Mouse (Mus musculus) retina, postnatal 7 days (tissue): ENCODE measurements around the gene Ebf1.
A peak's percentile ranks its signal among the peaks of the same experiment; 100 is the strongest.

Experiments
- DNase-seq: peaks from one replicate; pipeline ENCODE4 v3.0.0-alpha.2; 2012; ENCODE audit warnings: low read depth, low spot score

Gene Ebf1

DNA sequence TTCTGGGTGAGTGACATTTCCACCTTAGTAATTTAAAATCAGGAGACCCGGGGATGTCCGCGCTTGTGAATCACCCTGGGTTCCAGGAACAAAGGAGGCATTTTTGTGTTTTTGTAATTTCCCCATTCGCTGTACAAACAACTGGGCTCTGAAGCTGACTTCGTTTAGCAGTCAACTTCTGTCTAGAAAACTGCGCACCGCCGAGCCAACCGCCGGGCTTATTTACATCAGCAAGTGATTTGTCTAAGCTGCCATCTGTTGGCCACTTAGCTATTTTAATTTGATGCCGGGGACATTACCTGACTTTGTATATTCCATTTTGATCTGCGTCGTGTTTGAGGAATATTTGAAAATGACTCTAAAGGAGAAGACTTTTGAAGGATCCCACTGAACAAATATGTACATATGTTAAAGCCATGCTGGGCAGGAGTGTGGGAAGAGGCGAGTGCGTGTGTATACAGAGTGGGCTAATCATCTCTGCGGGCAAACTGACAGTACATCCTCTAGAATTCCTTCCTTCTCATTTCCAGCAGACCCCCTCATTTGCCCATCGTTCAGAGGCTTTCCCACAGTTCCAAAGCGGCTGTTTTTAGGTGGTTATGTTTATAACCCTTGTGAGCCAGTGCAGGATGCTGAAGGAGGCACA, 216.4 kb downstream of the Ebf1 start:
- DNase-seq = peak; percentile 8

- DNase-seq = no peak
Measured at GRCm38 (mm10) chr11:44835166-44835565, 218.0 kb downstream of the Ebf1 start.

- DNase-seq = no peak
Measured at GRCm38 (mm10) chr11:44837592-44837991, 220.5 kb downstream of the Ebf1 start.

- no peak for DNase-seq
Measured at GRCm38 (mm10) chr11:44841127-44842056, 224.3 kb downstream of the Ebf1 start.

DNA sequence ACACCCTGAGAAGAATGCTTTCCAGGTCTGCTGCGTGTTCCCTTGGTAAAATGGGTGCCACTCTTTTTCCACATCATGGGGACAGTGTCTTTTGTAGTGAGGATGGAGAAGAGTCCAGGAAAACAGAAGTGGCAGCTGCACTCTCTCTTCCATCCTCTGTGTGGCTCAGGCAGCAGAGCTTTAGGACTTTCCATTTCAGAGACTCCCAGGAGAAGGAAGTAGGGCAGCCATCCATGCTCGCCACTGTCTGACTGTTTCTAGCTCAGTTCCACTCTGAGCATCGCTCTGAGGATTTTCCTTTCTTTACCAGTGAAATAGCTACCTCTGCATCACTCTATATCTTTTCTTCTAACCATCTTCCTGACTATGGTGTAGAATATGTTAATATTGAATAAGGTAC, 234.8 kb downstream of the Ebf1 start:
- no peak for DNase-seq

- DNase-seq = no peak
Measured at GRCm38 (mm10) chr11:44852921-44853320, 235.8 kb downstream of the Ebf1 start.

GRCm38 (mm10) chr11:44854496-44854895, 237.4 kb downstream of the Ebf1 start:
- DNase-seq = no peak

DNA sequence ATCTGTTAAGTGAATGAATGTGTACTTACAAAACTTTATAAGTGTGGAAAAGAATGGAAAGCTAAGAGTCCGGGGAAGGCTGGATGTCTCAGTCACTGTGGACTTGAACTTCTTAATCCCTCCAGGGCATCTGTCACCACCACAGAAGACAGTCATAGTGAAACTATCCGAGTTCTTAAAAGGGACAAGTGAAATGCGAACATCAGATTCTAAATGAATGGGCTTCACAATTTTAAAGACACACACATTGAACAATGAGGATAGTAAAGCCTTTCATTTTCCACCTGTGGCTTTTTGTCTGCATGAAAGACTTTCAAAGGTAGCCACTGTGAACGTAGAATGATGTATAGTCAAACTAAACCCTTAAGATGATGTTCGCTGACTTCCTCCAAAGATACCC, 244.0 kb downstream of the Ebf1 start:
- no peak for DNase-seq

DNA sequence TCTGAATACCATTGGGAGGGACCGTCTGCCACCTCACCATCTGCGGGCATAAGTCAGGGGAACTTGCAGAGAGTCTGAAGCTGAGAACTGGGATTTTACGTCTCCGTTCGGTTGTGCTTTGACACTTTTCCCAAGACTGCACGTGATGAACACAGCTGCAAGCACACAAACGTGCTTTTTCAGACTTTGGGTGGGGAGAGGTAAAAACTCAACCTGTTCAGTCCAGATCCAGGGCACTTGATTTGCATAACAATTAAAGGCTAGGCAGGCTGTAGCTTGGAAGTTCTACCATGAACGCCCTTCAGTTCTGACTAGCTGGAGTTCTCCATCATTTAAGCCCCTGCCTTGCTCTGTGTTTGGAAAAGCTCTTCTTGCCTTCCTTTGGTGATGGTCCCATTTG, 246.8 kb downstream of the Ebf1 start:
- no peak for DNase-seq

GRCm38 (mm10) chr11:44866476-44867149, 249.5 kb downstream of the Ebf1 start:
- peak; percentile 9 for DNase-seq

- DNase-seq = no peak
Measured at GRCm38 (mm10) chr11:44867433-44867832, 250.3 kb downstream of the Ebf1 start.

- no peak for DNase-seq
Measured at GRCm38 (mm10) chr11:44873876-44874275, 256.8 kb downstream of the Ebf1 start.

- DNase-seq = no peak
Measured at GRCm38 (mm10) chr11:44875171-44875570, 258.1 kb downstream of the Ebf1 start.

DNA sequence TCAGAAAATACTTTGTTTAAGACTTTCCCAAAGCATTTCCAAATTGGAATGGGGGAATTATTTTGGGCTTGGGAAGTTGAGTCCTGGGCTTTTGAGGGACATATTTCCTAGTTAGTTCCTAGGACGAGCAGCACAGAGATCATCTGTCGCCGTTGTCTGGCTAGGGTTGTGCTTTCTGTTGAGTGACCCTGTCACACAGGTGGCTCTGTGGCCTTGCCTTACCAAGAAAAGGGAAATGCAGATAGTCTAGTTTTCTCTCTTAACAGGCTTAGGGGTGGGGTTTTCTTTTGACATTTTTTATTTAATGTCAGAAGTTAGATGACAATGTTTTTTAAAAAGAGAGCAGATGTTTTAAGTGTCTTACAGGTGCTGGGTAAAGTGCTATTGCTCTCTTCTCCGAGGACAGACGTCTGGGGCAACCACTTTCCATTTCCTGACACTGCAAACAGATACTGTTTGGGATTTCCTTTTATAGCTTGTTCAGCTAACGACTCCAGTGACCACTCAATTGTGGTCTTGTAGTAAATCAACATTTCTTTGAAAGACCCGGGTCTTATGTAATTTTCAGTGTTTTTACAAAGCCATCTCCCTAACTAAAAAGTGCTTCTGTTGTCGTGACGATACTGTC, 264.1 kb downstream of the Ebf1 start:
- DNase-seq = no peak

DNA sequence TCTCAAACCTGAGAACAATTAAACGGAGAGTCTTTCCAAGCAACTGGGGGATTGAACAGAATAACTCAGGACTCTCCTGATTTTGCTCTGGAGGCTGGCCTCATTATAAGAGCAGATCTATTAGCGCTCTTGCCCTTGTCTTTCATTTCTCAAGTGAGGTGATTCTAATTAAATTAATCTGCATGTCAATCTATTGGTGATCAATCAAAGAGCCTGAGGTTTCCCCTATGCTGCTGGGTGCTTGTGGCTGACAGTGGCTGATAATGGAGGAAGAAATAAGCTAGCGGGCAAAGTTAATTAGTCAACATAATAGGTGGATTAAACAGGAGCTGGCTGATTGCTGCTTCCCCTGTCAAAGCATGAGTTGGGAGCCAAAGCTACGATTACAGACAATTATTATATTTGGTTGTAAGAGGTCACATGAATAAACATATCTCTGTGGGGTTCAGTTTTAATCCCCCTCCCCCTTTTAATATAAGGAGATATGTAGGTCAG, 265.4 kb downstream of the Ebf1 start:
- no peak for DNase-seq

DNA sequence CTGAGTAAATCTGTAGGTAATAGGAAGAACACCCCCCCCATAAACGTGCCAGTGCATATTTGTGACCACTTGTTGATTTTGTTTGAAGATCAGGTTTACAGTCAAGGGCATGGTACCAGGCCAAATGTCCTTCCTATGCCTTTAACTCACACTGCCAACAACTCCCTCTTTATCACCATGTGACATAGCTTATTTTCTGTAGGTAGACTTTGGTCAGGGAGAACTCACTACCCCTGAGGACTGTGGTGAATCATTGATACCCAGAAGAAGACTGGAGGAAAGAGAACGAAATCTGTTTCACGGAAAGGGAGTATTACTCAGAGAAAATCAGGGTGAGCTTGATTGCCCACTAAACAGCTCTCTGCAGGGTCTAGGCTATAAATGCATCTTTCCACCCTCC, 267.2 kb downstream of the Ebf1 start:
- no peak for DNase-seq

- no peak for DNase-seq
Measured at GRCm38 (mm10) chr11:44886897-44887296, 269.8 kb downstream of the Ebf1 start.

DNA sequence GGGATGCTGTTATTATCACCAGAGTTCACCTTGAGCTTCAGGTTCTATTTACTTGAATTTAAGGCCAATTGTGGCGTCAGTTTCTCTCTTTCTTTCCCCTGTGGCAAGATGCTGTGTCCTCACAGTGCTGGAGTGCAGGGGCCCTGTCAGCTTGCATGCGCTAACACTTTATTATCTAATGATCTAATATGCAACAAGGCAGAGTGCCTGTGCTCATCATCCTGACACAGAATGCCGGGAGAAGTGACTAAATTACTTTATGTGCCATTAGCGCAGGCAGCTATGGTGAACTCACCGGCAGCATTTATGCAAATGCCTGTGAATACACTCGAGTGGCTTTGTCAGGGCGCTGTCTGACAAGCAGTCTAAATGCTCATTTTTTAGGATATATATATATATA, 270.6 kb downstream of the Ebf1 start:
- no peak for DNase-seq

DNA sequence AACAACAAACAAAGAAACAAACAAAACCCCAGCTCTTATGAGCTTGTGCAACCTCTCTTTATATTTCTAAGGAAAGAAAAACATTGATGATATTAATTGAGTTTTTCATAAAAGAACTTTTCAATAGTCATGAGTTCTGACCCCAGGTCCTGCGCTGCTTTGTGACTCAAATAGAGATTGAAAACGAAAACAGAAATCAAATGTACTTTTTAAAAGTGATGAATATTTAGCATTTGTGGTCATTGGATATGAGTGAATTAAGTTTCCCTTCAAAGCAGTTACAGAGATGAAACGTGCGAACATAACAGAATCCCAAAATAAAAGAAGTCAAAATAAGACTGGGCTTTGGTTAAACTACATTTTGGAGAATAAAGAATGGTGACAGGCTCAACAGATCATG, 271.3 kb downstream of the Ebf1 start:
- DNase-seq = no peak

- peak; percentile 13 for DNase-seq
Measured at GRCm38 (mm10) chr11:44892814-44893521, 275.9 kb downstream of the Ebf1 start.

DNA sequence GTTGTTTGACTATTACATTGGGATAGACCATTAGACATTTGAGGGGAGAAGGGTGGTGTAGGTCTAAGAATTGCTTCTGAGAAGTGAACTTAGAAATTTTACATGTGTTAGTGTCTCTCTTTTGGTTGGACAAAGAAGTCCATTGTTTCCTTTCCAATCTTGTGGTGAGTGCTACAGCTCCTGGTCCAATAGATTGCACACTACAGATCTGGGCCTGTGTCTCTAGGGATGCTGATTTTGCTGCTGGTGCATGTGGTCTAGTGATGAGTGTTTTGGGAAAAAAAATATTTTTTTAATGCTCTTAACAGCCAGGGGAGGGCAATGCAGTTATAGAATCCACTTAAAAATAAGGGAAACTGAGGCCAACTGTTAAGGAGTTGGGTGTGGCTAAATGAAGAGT, 276.9 kb downstream of the Ebf1 start:
- DNase-seq = no peak
